Mouse (Mus musculus): ENCODE measurements around the gene Clip2. TPM values are rescaled to one million over a fixed set of nuclear protein-coding genes. Genes with fewer than 3 reads are reported as not detected.

The Clip2 gene
- total RNA-seq (2023) = 11.1 and 13.2 TPM in 2 replicates

GRCm38 (mm10) chr5:134552110-134552972, at the start of gene Clip2:
Gene Clip2 (minus strand): TSS chr5:134552434.

GRCm38 (mm10) chr5:134581146-134581545, 28.9 kb upstream of the Clip2 start, which contains the start of gene Rfc2:
Gene Rfc2 (plus strand): TSS chr5:134581366.

DNA sequence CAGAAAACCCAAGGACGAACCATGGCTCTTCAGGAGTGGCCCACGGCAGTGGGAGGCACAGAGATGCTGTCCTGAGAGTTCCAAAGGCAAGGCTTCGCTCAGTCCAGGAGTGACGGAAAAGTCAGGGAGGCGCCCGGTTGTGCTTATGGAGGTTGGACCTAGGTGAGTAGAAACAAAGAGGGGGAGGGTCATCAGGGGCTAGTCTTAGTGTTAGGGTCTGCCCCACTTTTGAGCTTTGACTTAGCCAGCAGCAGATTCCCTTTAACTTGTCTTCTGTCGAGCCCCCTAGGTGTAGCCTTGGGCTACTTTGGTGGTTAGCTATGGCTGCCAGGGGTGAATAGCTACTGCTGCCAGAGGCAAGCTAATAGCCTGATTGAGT, 7.8 kb upstream of the Clip2 start, which contains the start of gene Syna:
Gene Syna, minus strand, starts transcription at position 101 of the 379 bp plus-strand sequence.

DNA sequence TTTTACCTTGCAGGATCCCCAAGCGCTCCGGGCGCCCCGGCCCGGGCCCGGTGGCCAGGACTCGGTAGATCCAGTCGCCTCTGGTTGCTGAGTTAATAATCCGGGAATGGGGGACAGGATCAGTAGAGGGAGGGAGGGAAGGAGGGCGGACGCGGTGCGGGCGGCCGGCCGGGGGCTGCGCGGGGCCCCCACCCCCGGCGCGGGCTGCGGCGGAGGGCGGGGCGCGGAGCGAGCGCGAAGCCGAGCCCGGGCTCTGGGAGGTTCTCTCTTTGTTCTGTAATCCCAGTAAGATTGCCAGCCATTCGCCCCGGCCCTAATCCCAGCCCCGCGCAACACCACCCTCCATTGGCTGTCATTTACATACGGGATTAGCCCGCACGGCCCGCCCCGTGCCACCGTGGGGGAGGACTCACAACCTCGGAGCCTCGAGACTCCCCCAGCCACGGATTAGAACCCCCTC, 95.7 kb downstream of the Clip2 start, which contains the start of gene Gtf2ird1:
Gene Gtf2ird1, minus strand, starts transcription at position 214 of the 460 bp plus-strand sequence.

Other genes starting within 250 kb of the Clip2 start
- gene Gtf2i, start 237.7 kb downstream of the Clip2 start, total RNA-seq (2023) = 23.2 and 36.8 TPM in 2 replicates
- gene Gtf2ird1, start 95.7 kb downstream of the Clip2 start, total RNA-seq (2023) = 12.9 and 14.2 TPM in 2 replicates
- not detected in 2 replicates for gene Syna, start 7.7 kb upstream of the Clip2 start, total RNA-seq (2023)
- gene Rfc2, start 28.9 kb upstream of the Clip2 start, total RNA-seq (2023) = 78.7 and 93.9 TPM in 2 replicates
- gene Lat2, start 62.6 kb upstream of the Clip2 start, total RNA-seq (2023) = 35.3 and 50.4 TPM in 2 replicates
- 209 and 274 TPM in 2 replicates for gene Eif4h, start 87.1 kb upstream of the Clip2 start, total RNA-seq (2023)
- 6.8 and 8.5 TPM in 2 replicates for gene Limk1, start 136.2 kb upstream of the Clip2 start, total RNA-seq (2023)
- not detected in 2 replicates for gene Eln, start 194.9 kb upstream of the Clip2 start, total RNA-seq (2023)